In the genomic region with DNA sequence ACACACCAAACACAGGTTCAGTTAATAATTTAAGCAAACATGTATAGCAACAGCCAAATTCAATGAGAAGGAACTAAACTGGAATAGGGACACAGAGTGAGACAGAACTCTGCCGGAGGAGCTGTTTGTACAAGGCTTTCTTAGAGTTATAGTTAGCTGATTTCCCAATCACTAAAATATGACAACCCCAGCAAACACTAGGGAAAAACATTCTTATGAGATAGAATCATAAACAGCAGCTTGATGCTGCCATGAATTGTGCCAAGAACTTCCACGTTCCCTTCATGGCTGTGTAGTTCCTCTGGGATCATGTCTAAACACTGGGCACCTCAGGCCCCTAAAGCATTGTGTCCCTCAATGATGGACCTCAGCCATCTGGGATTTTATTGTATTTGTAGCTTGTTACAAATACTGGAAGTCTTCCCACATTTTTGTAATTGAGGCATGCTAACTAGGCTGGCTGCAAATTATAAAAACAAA, we compare ENCODE assay signal across 33 mouse cellular contexts.
DNase-seq lines count a peak whose midpoint lies in the region; ATAC-seq and TF ChIP-seq lines count a peak whose summit lies in the region.
"Had no signal": no experiment of that assay in that cellular context is flagged by ENCODE, and none has a peak within 500 bp of the region (broad histone marks: within the 10 kb centered on the region; RNA-seq: fewer than 3 reads in every experiment).

No protein-coding gene starts in this region.

- H3K4me1 ChIP-seq in heart, embryonic 11.5 days (ENCODE audit: control insufficient read depth, insufficient read depth, low read length) = no peaks in the 10 kb centered on the region
- H3K4me1 ChIP-seq in lung, adult 2 months (ENCODE audit: control insufficient read depth, insufficient read depth, low read length) = no peaks in the 10 kb centered on the region
- H3K4me1 ChIP-seq: embryonic facial prominence, embryonic 10.5 days; embryonic facial prominence, embryonic 15.5 days; forebrain, embryonic 13.5 days; heart, embryonic 15.5 days; hindbrain, embryonic 10.5 days; hindbrain, embryonic 15.5 days; limb, embryonic 13.5 days; liver, embryonic 12.5 days had no signal

- no peak for ATAC-seq in heart, embryonic 11.5 days (replicated peaks; ENCODE audit: insufficient number of reproducible peaks, low FRiP score, low TSS enrichment)
- ATAC-seq in megakaryocyte progenitor cell, adult 5-6 weeks (replicated peaks; ENCODE audit: poor library complexity) = no peak
- ATAC-seq: CD4-positive, CD25-positive, alpha-beta regulatory T cell, adult 4 months; forebrain, embryonic 13.5 days; liver, embryonic 12.5 days had no signal

- no peaks in the 10 kb centered on the region for H3K27me3 ChIP-seq in heart, embryonic 11.5 days (ENCODE audit: control insufficient read depth, insufficient read depth, low read length)
- H3K27me3 ChIP-seq: embryonic facial prominence, embryonic 15.5 days; forebrain, embryonic 13.5 days; heart, embryonic 15.5 days; hindbrain, embryonic 15.5 days; limb, embryonic 13.5 days; liver, embryonic 12.5 days had no signal

- no peaks in the 10 kb centered on the region for H3K9me3 ChIP-seq in heart, embryonic 11.5 days (replicated peaks; ENCODE audit: control insufficient read depth, low read length)
- H3K9me3 ChIP-seq: embryonic facial prominence, embryonic 10.5 days; embryonic facial prominence, embryonic 15.5 days; heart, embryonic 15.5 days; hindbrain, embryonic 15.5 days; limb, embryonic 13.5 days; liver, embryonic 12.5 days had no signal

- no peak for TF ChIP-seq CTCF in lung, adult 2 months (IDR thresholded peaks at IDR 0.05; ENCODE audit: insufficient read depth, low read length)

- WGBS in heart, embryonic 11.5 days (ENCODE audit: insufficient replicate concordance) = 76% methylated on average over 2 of the region's 2 CpGs
- WGBS in lung, adult 2 months = 46% methylated on average over 2 of the region's 2 CpGs

- no peak overlapping the region for H3K4me3 ChIP-seq in heart, embryonic 11.5 days (ENCODE audit: low read depth, low read length)
- no peak overlapping the region for H3K4me3 ChIP-seq in lung, adult 2 months (replicated peaks; ENCODE audit: extremely low read depth, low read depth, low read length)
- H3K4me3 ChIP-seq: embryonic facial prominence, embryonic 10.5 days; embryonic facial prominence, embryonic 15.5 days; forebrain, embryonic 13.5 days; gastrocnemius, adult 2 months; heart, embryonic 15.5 days; hindbrain, embryonic 10.5 days; hindbrain, embryonic 15.5 days; layer of hippocampus, adult 2 months; left cerebral cortex, adult 2 months; limb, embryonic 13.5 days; liver, embryonic 12.5 days had no signal

- intact Hi-C loops in heart, postnatal 10 days (cut with DNase I) = no loop called here
- intact Hi-C loops in left cerebral cortex, postnatal 10 days (cut with DNase I) = no loop called here

- no peak for TF ChIP-seq POLR2A in lung, adult 2 months (IDR thresholded peaks at IDR 0.05; ENCODE audit: borderline replicate concordance, extremely low read depth, low read depth, low read length)

- no peak overlapping the region for H3K9ac ChIP-seq in heart, embryonic 11.5 days (ENCODE audit: low read depth, low read length)
- H3K9ac ChIP-seq: embryonic facial prominence, embryonic 15.5 days; forebrain, embryonic 13.5 days; heart, embryonic 15.5 days; hindbrain, embryonic 15.5 days; limb, embryonic 13.5 days; liver, embryonic 12.5 days; lung, embryonic 14.5 days had no signal

- no peaks in the 10 kb centered on the region for H3K36me3 ChIP-seq in heart, embryonic 11.5 days (ENCODE audit: control insufficient read depth, insufficient read depth, low read length)
- H3K36me3 ChIP-seq: embryonic facial prominence, embryonic 10.5 days; embryonic facial prominence, embryonic 15.5 days; heart, embryonic 15.5 days; hindbrain, embryonic 10.5 days; hindbrain, embryonic 15.5 days; limb, embryonic 13.5 days; liver, embryonic 12.5 days had no signal

- no peak overlapping the region for H3K27ac ChIP-seq in heart, embryonic 11.5 days (ENCODE audit: low read depth, low read length)
- H3K27ac ChIP-seq: embryonic facial prominence, embryonic 10.5 days; embryonic facial prominence, embryonic 15.5 days; forebrain, embryonic 13.5 days; gastrocnemius, adult 2 months; heart, embryonic 15.5 days; hindbrain, embryonic 10.5 days; hindbrain, embryonic 15.5 days; layer of hippocampus, adult 2 months; left cerebral cortex, adult 2 months; limb, embryonic 13.5 days; liver, embryonic 12.5 days; macrophage had no signal

- peak; percentile 16 to 23 for DNase-seq in heart, adult 18-20 months
- DNase-seq in lung, postnatal 10 days = peak; percentile 1
- DNase-seq in lung, adult 2 months = no peak
- peak; percentile 17 to 22 for DNase-seq in heart, postnatal 10 days
- no peak for DNase-seq in left cerebral cortex, postnatal 10 days (ENCODE audit: extremely low spot score in 1 of 2, low spot score in 2 of 2)
- DNase-seq in kidney, adult 18-20 months = no peak
- DNase-seq: adrenal gland, adult 2 months; adrenal gland, postnatal 36 days; cerebellum, adult 8-10 months; cerebellum, postnatal 25 days; gastrocnemius, adult 2 months; kidney, adult 2 months; kidney, postnatal 36 days; lung, embryonic 14.5 days; midbrain, embryonic 14.5 days; retina, postnatal 1 day; right cerebral cortex, postnatal 25 days; spleen, adult 18-20 months; thymus, postnatal 14 days had no signal

- no peak overlapping the region for H3K4me2 ChIP-seq in heart, embryonic 11.5 days
- H3K4me2 ChIP-seq: embryonic facial prominence, embryonic 15.5 days; forebrain, embryonic 13.5 days; heart, embryonic 15.5 days; hindbrain, embryonic 15.5 days; limb, embryonic 13.5 days; liver, embryonic 12.5 days; lung, embryonic 14.5 days had no signal

Comparison
In these comparisons a context has a peak if more than half of its experiments do, and no peak if none do; other contexts are left out.
1. DNase-seq: peak in heart, adult 18-20 months (2 of 2), lung, postnatal 10 days (single experiment) and heart, postnatal 10 days (2 of 2); none in lung, adult 2 months (single experiment), left cerebral cortex, postnatal 10 days (0 of 2) and kidney, adult 18-20 months (single experiment).